Mouse (Mus musculus) cerebellum, postnatal 4 days (tissue): ENCODE measurements around the gene Gm26741.

Experiments
- DNase-seq, 2 experiments: peaks; one replicate each; pipeline ENCODE4 v3.0.0; 2022; ENCODE audit warnings: low spot score in 2 of 2, mixed read lengths in 1 of 2

Gene Gm26741

GRCm38 (mm10) chr10:52389438-52389837, 30.9 kb downstream of the Gm26741 start:
- no peak for DNase-seq

DNA sequence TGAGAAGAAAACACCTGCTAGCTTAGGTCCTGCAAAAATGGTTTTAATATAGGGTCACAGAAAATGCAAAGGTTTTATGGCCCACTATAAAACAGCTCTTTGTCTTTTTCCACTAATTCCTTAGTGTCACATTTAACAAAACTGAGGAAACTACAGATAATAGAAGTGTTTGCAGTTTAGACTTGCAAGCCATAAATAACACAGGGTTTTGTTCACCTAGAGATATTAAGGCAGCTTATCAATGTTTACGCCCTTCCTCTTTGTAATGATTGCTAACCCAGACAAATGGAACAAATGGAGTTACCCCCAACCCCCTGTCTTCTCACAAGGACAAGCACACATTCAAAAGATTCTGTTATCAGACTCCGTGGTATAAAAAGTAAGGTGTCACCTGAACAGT, 32.6 kb downstream of the Gm26741 start:
- no peak for DNase-seq

DNA sequence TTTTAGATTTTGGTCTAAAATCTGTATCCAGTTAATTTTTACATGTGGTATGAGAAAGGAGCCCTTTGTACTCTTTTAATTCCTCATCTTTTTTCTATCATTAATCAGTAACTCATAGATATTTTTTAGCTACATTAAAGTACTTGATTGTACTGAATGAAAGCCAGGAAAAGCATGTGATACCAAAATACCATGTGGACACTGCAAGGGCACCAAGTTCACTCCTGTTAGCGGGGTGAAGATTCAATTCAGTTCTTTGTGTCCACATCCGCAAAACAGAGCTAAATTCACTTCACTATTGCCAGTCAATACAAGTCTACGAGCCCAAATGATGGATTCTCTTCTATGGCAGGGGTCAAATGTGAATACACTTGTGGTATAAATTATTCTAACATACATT, 38.1 kb downstream of the Gm26741 start:
- no peak for DNase-seq

DNA sequence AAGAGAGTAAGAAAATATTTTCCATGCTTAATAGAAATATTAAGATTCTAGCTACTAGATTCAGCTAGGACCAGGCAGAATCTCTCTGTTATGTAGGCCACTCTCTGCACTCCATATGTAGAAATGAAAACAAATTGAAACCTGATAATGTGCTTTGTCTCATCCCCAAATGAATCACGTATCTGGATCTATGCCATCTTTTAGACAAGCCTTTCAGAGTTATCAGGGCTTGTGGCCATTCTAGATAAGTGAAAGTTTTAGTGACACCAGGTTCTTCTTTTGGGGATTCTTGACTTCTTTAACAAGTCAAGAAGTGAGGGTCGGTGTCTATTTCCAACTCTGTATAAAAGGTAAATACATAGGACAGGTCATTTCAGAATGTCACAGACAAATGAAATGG, 40.1 kb downstream of the Gm26741 start:
- no peak for DNase-seq

DNA sequence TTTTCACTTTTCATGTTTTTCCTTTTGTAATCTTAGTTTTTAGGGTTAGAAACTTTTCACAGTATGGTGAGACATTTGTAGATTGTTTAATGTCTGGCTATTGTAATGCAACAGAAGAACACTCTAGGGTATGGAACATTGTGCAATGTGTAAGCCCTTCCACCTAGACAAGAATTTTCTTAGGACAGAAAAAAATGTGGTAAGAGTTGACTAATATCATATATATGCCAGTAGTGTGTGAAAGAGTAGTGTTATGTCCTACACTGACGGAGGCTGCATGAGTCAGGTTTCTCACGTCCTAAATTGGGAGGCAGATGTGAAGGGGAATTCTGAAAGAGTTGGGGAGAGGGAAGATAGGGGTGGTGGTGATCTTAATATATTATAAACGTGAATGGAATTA, 41.2 kb downstream of the Gm26741 start:
- no peak for DNase-seq

DNA sequence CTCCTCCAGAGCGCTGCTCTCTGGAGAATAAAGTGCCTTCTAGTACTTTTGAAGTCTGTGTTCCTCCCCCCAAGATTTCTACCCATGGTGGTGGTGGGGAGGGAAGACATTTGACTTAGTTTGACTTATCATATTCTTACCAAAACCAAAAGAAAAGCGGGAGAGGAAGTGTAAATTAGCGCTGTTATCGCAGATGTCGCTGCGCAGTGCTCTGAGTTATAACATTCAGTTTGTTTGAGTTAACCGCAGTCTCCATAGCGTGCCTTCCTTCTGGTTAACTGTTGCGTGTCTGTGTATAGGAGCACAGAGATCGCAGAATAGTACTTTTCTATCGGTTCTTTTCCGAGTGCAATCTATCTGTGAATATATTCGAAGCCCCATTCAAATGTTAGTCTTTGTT, 46.6 kb downstream of the Gm26741 start:
- DNase-seq: no peak

DNA sequence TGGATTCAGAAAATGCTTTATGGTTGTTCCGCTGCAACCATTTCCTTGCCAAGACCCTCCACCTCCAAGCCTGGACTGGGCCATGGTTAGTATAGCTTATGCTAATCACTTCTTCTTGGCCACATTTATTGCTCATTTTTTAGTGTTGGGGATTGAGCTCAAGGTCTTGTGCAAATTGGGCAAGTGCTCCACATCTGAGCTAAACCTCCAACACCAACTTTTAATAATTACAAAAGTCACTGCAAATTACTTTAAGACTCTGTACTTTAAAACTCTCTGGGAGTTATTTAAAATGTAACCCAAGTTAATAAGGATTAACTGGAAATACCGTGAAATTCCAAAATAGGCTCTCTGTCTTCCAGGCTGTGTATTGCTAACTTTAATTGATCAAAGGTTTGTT, 49.0 kb downstream of the Gm26741 start:
- no peak for DNase-seq
